Mouse (Mus musculus): Measurements from ENCODE around the gene BC051142.
"Not testable (repeated sequence)": the region's sequence is repeated elsewhere in the genome, so short reads cannot be mapped to it uniquely, and the experiment has no call there.

BC051142 gene

DNA sequence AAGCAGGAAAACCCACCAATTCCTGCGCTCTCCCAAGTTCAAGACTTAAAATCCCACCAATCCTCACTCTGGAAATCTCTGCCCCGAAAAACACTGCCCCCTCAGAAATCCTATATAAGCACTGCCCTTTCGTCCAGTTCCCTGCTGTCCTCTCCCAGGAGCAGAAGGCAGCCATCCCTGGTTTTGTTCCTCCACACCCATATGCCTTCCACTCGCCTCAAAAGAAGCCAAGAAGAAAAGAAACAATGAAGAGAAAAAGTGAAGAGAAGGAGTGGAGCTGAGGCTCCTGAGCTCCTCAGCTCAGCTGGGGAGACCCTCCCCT is 735 bp downstream of the BC051142 start:
- no peak for DNase-seq (ENCODE audit: low spot score)

DNA sequence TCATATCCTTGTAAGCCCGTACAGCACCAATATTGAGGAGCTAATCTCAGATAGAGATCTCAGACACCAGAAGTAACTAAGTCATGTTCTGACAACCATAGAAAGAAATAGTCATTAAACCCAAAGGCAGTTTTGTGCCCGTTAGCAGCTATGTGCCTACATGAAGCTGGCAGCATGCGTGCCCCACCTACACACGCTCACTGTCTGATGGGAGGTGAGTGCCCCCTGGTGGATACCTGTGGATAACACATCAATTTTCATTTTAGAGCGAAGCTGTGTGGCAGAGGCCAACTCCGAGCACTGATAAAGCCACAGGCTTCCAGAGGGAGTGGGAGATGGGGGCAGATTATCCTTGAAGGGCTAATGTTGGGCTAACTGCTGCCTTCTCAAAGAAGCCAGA is 12.5 kb downstream of the BC051142 start:
- peak; percentile 67 for DNase-seq (ENCODE audit: low spot score)

DNA sequence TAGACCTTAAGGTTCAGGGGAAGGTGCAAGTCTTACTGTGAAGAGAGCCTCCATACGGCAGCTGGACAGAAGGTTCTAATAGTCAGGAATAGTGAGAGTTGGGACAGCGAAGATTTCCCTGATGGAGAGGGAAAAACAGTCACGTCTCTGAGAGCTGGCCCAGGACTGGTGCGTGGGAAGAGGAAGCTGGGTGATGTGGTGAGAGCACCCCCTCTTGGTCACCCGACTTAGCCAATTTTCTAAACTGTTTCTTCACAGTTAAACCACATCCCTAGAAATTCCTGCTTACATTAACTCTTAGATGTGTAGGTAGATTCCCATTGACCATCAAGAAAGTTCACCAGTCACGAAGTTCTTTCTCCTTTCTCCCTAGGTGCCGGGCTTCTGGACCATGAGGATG is 21.4 kb downstream of the BC051142 start:
- DNase-seq (ENCODE audit: low spot score) = no peak

DNA sequence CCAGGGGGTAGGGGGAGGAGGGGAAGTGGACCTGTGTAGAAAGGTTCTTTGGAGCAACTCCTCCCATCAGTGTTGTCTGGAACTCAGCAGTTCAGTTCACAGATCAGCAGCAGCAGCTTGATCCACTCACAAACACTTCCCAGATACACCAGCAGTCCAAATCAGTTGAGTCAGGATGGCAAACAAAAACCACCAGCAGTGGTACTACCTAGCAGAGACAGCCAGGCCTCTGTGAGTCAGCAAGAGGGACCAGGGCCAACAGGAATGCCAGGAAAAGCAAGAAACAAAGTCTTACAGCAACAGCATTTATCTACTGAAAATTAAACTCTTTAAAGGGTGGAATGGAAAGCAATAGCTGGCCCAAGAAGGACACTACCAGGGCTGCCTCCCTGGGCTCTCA is 29.0 kb downstream of the BC051142 start:
- DNase-seq (ENCODE audit: low spot score) = no peak

DNA sequence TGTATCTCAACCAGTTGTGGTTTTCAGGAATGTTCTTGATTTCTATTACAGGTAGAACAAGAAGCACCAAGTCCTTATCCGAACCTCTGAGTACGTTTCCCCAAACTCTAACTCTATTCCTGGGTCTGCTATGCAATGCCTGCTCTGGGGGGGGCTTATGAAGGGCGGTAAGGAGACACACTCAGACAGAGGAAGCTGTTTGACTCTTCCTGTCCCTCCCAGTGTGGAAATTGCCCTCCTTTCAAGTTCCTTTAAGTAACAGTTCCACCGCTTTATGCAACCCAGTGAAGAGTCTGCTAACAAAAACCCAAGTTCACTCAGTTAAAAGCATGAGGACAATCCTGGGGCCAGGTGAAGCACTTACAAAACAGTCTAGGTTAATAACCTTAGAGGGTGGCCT is 38.5 kb downstream of the BC051142 start:
- no peak for DNase-seq (ENCODE audit: low spot score)

DNA sequence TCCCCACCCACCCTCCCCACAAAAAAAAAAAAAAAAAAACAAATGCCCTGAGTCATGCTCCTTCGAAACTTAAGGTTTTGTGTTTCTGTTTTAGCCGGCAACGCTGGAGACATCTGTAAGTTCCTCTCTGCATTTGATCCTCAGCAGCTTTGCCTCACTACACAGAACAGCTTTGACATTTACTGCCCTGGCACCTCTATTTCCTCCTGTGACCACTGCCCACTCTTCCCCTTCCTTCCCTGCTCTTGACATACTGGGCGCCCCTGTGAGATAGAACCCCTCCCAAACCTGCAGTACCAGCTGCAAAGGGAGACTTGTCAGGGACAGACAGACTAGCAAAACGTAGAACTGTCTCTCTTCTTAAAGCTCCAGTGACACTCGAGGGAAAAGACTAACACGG is 39.0 kb downstream of the BC051142 start:
- no peak for DNase-seq (ENCODE audit: low spot score)

DNA sequence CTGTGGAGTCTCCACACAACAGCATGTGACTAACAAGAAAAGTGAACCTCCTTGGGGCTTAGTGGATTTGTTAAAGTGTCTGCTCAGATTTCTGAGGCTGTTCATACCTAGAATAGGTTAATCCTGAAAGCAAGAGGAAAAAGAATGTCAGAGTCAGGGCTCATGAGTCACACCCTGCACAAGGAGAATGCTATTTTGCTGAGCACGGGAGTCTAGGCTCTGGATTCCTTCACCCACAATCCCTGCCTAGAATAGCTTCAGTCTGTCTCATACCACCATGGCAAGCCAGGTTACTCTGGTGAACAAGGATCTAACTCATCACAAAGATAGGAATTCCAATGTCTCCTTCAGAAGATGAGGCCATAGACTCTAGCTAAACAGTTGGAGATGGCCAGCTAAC is 40.0 kb downstream of the BC051142 start:
- no peak for DNase-seq (ENCODE audit: low spot score)

DNA sequence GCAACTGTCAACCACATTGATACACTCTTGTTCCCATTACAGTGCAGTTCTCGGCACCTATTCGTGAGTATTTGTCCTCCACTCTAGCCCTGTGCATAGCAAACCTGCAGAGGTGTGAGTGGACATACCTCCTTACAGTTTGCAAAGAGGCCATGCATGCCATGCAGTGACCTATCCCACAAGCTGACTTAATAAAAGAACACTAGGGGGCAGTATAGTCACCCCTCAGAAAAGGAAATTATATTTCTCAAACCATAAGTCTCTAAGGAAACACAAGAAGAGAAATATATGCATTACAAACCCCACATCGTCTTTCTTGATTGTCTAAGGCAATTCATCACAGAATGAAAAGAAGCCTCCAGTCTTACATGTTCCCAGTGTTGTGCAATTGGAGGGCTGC is 41.2 kb downstream of the BC051142 start:
- no peak for DNase-seq (ENCODE audit: low spot score)

DNA sequence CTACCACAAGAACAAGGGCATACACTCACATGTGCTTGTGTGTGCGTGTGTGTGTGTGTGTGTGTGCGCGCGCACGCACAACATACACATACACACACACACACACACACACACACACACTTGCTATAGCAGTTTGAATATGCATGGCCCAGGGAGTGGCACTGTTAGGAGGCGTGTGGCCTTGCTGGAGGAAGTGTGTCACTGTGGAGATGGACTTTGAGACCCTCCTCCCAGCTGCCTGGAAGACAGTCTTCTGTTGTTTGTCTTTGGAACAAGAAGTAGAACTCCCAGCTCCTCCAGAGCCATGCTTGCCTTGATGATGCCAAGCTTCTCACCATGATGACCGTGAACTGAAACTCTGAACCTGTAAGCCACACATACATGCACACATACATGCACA is 43.4 kb downstream of the BC051142 start:
- no peak for DNase-seq (ENCODE audit: low spot score)

DNA sequence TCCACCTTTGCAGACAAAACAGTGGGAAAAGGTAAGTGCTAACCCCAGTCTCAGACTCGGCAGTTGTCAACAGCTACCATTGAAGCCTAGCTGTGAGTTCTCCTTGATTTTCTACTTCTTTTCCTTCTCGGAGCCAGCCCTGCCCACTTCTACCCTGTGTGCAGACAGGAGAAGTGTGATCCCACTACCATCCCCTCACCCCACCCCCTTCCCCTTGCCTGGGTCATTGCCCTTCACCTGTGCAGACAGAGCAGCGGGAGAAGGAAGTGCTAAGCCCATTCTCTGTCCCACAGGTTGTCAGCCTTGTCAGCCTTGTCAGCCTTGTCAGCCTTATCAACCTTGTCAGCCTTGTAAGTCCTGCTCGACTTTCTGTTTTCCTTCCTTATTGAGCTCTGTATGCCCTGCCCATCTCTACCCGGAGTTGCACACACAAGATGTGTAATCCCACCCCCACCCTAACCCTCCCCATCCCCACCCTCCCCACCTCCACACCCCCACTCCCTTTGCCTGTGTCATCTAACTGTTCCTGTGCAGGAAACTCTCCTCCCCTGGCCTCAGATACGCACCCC is 49.9 kb downstream of the BC051142 start:
- DNase-seq (ENCODE audit: low spot score) = no peak

DNA sequence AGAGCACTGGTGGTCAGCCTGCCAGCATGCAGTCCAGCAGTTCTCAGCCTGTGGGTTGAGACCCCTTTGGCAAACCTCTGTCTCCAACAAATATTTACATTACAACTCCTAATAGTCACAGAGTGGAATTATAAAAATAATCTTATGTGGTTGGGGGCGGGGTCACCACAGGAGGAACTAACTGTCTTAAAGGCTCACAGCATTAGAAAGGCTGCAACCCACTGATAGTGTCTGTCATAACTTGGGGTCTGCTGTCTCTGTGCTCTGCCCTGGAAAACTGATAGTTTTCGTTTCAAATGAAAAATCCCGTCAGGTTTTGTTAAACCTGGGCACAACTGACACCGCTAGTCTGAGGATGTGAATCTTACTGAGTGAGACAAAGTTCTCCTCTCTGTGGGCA is 59.0 kb downstream of the BC051142 start:
- no peak for DNase-seq (ENCODE audit: low spot score)

DNA sequence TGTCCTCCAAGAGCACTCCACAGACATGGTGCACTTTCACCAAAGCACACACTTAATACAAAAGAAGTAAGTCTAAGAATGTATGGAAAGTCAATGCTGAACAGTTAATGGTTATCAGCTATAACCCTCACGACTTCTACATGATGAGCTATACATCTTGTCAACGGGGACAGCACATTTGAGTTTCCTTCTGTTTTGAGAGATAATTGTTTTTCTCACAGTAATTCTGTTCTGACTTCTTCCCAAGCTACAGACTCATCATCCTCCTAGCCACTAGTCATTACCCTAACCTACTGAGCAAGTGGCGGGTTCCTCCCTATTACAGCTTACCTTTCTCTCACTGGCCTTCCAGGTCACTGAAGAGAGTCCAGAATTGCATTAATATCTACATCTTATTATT is 60.6 kb downstream of the BC051142 start:
- no peak for DNase-seq (ENCODE audit: low spot score)

DNA sequence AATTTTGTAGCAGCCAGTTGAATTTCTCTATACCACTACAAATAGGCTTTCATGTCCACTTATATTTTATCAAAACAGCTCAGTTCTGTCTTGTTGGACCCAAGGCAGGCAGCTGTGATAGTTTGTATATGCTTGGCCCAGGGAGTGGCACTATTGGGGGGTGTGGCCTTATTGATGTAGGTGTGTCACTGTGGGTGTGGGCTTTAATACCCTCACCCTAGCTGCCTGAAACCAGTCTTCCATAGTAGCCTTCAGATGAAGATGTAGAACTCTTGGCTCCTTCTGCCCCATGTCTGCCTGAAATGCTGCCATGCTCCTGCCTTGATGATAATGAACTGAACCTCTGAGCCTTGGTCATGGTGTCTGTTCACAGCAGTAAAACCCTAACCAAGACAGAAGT is 67.3 kb downstream of the BC051142 start:
- not testable (repeated sequence) for DNase-seq (ENCODE audit: low spot score)

DNA sequence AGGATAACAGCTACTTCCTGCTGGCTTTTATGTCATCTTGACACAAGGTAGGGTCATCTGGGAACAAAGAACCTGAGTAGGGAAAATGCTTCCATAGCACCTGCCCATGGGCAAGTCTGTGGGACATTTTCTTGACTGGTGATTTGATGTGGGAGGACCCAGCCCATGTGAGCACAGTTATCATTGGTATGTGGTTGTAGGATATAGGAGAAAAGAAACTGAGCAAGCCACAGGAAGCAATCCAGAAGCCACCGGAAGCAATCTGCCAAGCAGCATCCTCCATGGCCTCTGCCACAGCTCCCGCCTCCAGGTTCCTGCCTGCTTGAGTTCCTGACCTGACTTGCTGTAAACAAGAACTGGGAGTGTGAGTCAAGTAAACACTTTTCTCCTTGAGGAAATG is 71.9 kb downstream of the BC051142 start:
- DNase-seq (ENCODE audit: low spot score) = no peak

DNA sequence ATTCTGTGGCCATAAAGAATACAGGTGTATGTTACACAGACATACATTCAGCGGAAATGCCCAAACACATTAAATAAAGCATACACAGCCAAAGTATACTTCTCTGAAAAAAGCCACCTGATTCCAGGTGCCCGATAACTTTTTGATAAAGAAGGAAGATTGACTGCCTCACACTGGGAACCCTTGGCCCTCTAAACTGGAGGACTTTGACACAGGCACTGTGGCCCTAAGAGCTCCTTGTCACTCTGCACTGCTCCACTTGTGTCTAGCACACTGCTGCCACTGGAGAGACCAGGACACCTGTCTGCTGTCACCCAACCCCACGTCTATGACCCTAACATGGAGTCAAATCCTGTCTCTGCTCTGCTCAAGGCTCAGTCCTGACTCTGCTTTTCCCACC is 76.4 kb downstream of the BC051142 start:
- DNase-seq (ENCODE audit: low spot score) = no peak

DNA sequence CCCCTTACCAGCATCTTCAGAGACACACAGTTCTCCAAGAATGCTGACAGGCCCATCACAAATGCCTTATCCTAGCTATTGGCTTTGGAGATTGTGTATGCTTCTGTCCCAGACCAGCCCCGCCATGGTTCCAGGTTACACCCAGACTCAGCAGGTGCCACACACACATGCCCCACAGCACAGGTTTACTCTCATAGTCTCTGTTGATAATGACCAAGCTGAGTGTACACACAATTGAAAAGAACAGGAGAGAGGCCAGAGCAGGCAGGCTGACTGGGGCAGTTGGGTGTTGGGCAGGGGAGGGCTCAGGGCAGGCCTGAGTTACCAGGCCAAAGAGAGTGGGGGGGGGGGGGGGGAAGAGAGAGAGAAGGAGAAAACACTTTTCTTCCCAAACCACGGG is 77.8 kb downstream of the BC051142 start:
- DNase-seq (ENCODE audit: low spot score) = no peak

DNA sequence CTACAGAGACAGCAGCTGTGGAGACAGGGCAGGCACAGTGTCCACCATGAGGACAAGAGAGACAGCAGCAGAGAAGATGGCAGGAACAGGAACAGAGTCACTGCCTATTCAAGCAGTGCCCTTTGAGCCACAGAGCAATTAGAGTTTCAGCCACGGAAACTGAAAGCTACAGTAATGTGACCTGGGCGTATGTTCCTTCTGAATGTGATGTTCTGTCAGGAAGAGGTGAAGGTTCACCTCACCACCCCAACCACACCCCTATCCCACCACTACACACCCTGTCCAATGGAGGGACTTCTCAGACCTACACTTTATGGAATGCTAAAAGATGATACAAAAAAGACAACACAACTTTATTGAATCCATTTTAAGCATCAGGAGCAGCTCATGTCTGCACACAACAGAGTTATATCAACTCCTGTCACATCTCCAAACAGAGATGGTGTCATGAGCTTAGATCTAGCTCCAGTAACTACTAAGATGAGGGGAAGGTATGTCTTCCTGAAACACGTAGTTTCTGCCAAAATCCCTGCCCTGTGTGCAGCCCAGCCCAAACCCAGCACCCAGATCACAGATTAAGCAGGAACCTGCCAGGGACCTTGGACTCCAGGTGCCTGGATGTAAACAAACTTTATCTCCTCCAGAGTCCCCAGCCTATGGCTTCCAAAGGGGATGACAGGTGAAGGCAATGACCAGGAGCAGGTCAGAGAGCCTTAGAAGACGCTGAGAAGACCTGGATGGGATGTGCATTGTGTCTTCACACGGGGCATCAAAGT is 78.8 kb downstream of the BC051142 start, which contains the start of gene Btnl4:
Gene Btnl4 (minus strand): TSS at position 81 of the 776 bp plus-strand sequence.
- DNase-seq (ENCODE audit: low spot score) = not testable (repeated sequence)

DNA sequence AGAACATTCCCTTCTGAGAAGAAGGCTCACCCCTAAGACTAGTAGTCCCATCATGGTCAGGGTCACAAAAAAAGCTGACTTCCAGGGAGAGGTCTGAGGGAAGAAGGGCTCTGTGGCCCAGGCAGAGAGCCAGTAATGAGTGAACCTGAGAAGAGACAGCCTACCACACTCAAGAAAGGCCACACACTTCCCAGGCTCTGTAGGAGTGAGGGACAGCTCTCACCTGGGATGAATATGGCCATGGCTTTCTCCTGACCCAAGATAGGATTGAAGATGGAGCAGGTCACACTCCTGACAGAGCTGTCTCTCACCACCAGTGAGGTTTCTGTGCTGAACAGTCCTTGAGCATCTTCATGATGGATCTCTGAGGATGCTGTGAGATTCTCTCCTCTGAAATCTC is 94.2 kb downstream of the BC051142 start:
- no peak for DNase-seq (ENCODE audit: low spot score)

DNA sequence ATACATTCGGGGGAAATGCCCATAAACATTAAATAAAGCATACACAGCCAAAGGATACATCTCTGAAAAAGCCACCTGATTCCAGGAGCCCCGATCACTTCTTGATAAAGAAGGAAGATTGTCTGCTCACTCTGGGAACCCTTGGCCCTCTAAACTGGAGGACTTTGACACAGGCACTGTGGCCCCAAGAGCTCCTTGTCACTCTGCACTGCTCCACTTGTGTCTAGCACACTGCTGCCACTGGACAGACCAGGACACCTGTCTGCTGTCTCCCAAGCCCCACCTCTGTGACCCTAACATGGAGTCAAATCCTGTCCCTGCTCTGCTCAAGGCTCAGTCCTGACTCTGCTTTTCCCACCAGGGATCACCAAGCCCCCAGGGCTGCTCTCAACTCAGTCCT is 96.5 kb downstream of the BC051142 start:
- DNase-seq (ENCODE audit: low spot score) = not testable (repeated sequence)

DNA sequence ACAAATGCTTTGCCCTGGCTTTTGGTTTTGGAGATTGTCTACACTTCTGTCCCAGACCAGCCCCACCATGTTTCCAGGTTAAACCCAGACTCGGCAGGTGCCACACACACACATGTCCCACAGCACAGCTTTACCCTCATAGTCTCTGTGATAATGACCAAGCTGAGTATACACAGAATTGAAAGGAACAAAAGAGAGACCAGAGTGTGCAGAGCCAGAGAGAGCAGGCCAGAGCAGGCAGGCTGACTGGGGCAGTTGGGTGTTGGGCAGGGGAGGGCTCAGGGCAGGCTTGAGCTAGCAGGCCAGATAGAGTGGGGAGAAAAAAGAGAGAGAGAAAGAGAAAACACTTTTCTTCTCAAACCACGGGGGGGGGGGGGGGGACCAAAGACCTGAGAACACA is 97.9 kb downstream of the BC051142 start:
- DNase-seq (ENCODE audit: low spot score) = no peak

DNA sequence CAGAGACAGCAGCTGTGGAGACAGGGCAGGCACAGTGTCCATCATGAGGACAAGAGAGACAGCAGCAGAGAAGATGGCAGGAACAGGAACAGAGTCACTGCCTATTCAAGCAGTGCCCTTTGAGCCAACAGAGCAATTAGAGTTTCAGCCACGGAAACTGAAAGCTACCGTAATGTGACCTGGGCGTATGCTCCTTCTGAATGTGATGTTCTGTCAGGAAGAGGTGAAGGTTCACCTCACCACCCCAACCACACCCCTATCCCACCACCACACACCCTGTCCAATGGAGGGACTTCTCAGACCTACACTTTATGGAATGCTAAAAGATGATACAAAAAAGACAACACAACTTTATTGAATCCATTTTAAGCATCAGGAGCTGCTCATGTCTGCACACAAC is 98.7 kb downstream of the BC051142 start:
- DNase-seq (ENCODE audit: low spot score) = not testable (repeated sequence)

DNA sequence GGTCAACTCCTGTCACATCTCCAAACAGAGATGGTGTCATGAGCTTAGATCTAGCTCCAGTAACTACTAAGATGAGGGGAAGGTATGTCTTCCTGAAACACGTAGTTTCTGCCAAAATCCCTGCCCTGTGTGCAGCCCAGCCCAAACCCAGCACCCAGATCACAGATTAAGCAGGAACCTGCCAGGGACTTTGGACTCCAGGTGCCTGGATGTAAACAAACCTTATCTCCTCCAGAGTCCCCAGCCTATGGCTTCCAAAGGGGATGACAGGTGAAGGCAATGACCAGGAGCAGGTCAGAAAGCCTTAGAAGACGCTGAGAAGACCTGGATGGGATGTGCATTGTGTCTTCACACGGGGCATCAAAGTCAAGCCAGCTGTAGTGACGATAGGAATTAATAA is 99.1 kb downstream of the BC051142 start:
- not testable (repeated sequence) for DNase-seq (ENCODE audit: low spot score)

DNA sequence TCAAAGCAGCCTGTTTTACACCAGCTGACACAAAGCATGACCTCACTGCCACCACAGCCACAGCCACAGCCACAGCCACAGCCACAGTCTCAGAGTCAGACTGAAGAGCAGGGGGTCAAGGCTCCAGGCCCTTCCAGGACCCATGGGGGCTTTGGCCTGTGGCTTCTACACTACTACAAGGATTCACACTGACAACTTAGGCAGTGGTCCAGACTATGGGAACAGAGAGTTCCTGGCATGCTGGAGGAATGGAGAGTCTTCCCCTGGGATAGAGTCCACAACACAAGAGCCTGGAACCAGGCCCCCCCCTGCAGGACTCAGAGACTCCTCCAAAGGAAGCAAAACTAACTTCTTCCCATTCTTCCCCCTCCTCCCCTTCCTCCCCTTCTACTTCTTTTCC is 109.0 kb downstream of the BC051142 start:
- DNase-seq (ENCODE audit: low spot score) = no peak

All from testis, postnatal 10 days (tissue).